Mouse (Mus musculus) heart, embryonic 15.5 days (tissue): ENCODE results near the gene Urod. TPM values are rescaled to one million over a fixed set of nuclear protein-coding genes. Genes with fewer than 3 reads are reported as not detected.

Experiments used
- ATAC-seq: fragments of 200-750 bp; cut with Nextera tagmentation; replicated peaks from 2 replicates; pipeline ENCODE4 v1.8.0; 2017; ENCODE audit warnings: low read depth, moderate TSS enrichment; ENCODE audit not compliant: insufficient number of reproducible peaks, insufficient read depth, low FRiP score
- H3K27ac ChIP-seq: fragments of 300-500 bp; sonication (generic); 2 replicates; pipeline ENCODE4 v1.5.1; 2015; ENCODE audit warnings: mild to moderate bottlenecking, inconsistent platforms
- H3K27me3 ChIP-seq: fragments of 300-500 bp; sonication (generic); 2 replicates; pipeline ENCODE4 v1.6.1; 2015; ENCODE audit warnings: inconsistent platforms
- H3K36me3 ChIP-seq: fragments of 300-500 bp; sonication (generic); 2 replicates; pipeline ENCODE4 v1.6.1; 2015; ENCODE audit warnings: mild to moderate bottlenecking, inconsistent platforms
- H3K4me1 ChIP-seq: fragments of 300-500 bp; sonication (generic); replicated peaks from 2 replicates; pipeline ENCODE4 v1.6.1; 2015; ENCODE audit warnings: inconsistent platforms
- H3K4me2 ChIP-seq: fragments of 300-500 bp; sonication (generic); 2 replicates; pipeline ENCODE4 v1.6.1; 2015; ENCODE audit warnings: inconsistent platforms, mild to moderate bottlenecking, moderate library complexity
- H3K4me3 ChIP-seq: fragments of 300-500 bp; sonication (generic); 2 replicates; pipeline ENCODE4 v1.5.1; 2015; ENCODE audit warnings: mild to moderate bottlenecking, inconsistent platforms
- H3K9ac ChIP-seq: fragments of 300-500 bp; sonication (generic); 2 replicates; pipeline ENCODE4 v1.6.1; 2015; ENCODE audit warnings: mild to moderate bottlenecking, inconsistent platforms
- H3K9me3 ChIP-seq: fragments of 300-500 bp; sonication (generic); replicated peaks from 2 replicates; pipeline ENCODE4 v1.6.1; 2016; ENCODE audit warnings: inconsistent platforms
- WGBS: fragments of 180-500 bp; shearing (Covaris S2); methylation state at CpG from one replicate; pipeline ENCODE4 v1.1.7; 2015; ENCODE audit warnings: mixed read lengths; 5-methylcytosine and 5-hydroxymethylcytosine counted together
- polyA plus RNA-seq: library from polyadenylated mRNA; unstranded; fragments of >200 nt; fragmentation: Nextera tagmentation; extraction: Ambion mirVana; gene quantifications from 2 replicates; pipeline ENCODE4 v1.2.1, GENCODE M21; 2015

The Urod gene
- polyA plus RNA-seq, result 82.5 and 92.9 TPM in 2 replicates

- Histone ChIP-seq H3K9me3 (no peaks in the 10 kb centered on the region), H3K36me3 (peaks cover 16% of the 10 kb centered on the region), H3K9ac (peak within 1 kb of the TSS; percentile 86), H3K4me1 (peaks cover 23% of the 10 kb centered on the region), H3K27ac (peak within 1 kb of the TSS; percentile 79), H3K4me3 (peak within 1 kb of the TSS; percentile 97), H3K27me3 (no peaks in the 10 kb centered on the region), H3K4me2 (peak within 1 kb of the TSS; percentile 97)
- WGBS, result under 1% methylated on average over 38 of the region's 38 CpGs
- peak; percentile 89 for ATAC-seq
Observed at GRCm38 (mm10) chr4:116993672-116994621, at the start of gene Urod. Gene Urod (minus strand): TSS chr4:116994413.

GRCm38 (mm10) chr4:117041283-117041721 is 47.1 kb upstream of the Urod start:
- Histone ChIP-seq H3K4me2 (no peak overlapping the region), H3K9ac (no peak overlapping the region), H3K4me3 (no peak overlapping the region), H3K9me3 (no peaks in the 10 kb centered on the region), H3K4me1 (peaks cover 12% of the 10 kb centered on the region), H3K36me3 (no peaks in the 10 kb centered on the region), H3K27ac (0 out of 2 replicates have a peak overlapping the region, but pooled peaks have one; percentile 49), H3K27me3 (no peaks in the 10 kb centered on the region)
- WGBS, result 30% methylated on average over 4 of the region's 4 CpGs
- ATAC-seq, result peak; percentile 43; the same call in 1 of the 2 replicates

- H3K4me2 ChIP-seq, result no peak overlapping the region
- no peak overlapping the region for H3K4me3 ChIP-seq
- no peaks in the 10 kb centered on the region for H3K36me3 ChIP-seq
- no peaks in the 10 kb centered on the region for H3K9me3 ChIP-seq
- no peak for ATAC-seq
- no peak overlapping the region for H3K9ac ChIP-seq
- peaks cover 12% of the 10 kb centered on the region for H3K4me1 ChIP-seq
- 58% methylated on average over 1 of the region's 1 CpGs for WGBS
- no peaks in the 10 kb centered on the region for H3K27me3 ChIP-seq
- peak overlapping the region; percentile 49; the same call in 1 of the 2 replicates for H3K27ac ChIP-seq
Observed at GRCm38 (mm10) chr4:117040791-117041190, 46.6 kb upstream of the Urod start.

DNA sequence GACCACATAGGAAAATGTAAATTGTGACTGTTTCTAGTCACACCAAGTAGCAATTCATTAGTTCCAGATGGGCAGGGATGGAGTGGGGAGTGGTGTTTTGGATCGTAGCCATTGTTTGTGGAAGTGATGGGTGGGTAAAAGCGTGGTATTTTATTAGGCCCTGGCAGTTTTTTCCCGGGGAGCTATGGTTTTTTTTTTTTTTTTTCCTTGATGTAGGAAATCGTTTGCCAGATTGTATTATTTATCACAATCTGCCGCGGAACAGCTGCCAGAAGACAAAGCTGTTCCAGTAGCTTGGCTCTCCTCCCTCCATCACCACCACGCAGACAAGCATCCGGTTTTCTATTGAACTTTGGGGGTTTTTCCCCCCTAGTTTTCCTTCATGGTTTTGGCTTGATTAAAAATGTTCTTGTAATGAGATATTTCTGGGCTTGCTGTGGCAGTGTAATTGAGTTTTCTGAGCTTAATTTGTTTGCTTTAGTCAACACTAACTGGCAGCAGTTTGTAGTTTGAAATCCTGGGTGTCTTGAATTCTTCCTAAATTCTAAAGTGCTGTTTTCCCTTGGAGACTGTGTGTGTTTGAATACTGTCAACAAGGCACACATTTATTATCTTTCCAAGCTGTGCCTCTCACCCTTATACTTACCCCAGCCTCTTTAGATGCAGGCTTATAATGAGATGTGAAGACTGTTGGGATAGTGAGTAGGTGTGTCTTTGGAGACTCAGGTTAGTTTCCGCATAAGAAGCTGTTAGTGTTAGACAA is 45.9 kb upstream of the Urod start:
- no peak for ATAC-seq
- WGBS, result 48% methylated on average over 9 of the region's 9 CpGs
- H3K4me3 ChIP-seq, result no peak overlapping the region
- H3K9ac ChIP-seq, result no peak overlapping the region
- H3K36me3 ChIP-seq, result no peaks in the 10 kb centered on the region
- H3K4me2 ChIP-seq, result no peak overlapping the region
- H3K9me3 ChIP-seq, result no peaks in the 10 kb centered on the region
- peaks cover 12% of the 10 kb centered on the region for H3K4me1 ChIP-seq
- H3K27me3 ChIP-seq, result no peaks in the 10 kb centered on the region
- H3K27ac ChIP-seq, result peak overlapping the region; percentile 49

- Histone ChIP-seq H3K36me3 (peaks cover 23% of the 10 kb centered on the region; the same call in 1 of the 2 replicates), H3K27ac (no peak overlapping the region), H3K4me3 (no peak overlapping the region), H3K4me2 (no peak overlapping the region), H3K9ac (no peak overlapping the region), H3K27me3 (no peaks in the 10 kb centered on the region), H3K4me1 (no peaks in the 10 kb centered on the region), H3K9me3 (no peaks in the 10 kb centered on the region)
- WGBS, result 87% methylated on average over 1 of the region's 1 CpGs
- ATAC-seq, result no peak
Observed at GRCm38 (mm10) chr4:117031105-117031504, 36.9 kb upstream of the Urod start.

DNA sequence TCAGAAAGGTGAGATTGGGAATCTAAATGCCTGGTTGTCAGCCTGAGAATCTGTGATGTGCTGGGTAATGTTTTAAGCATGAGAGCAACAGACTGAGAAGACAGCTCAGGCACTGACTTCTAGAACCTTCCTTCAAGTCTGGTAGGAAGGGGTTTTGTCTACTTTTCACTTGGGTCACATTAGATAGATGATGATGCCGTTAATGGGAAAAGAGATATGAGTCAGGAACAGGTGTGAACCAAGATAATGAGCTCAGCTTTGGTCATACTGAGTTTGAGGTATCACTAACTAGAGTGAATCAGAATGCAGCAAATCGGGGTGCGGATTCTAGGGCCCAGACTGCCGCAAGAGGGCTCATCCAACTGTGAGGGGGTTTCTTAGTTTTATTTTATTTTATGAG is 29.3 kb upstream of the Urod start:
- H3K4me2 ChIP-seq, result no peak overlapping the region
- no peaks in the 10 kb centered on the region for H3K9me3 ChIP-seq
- no peak for ATAC-seq
- no peak overlapping the region for H3K9ac ChIP-seq
- no peak overlapping the region for H3K4me3 ChIP-seq
- no peaks in the 10 kb centered on the region for H3K27me3 ChIP-seq
- no peak overlapping the region for H3K27ac ChIP-seq
- 96% methylated on average over 4 of the region's 4 CpGs for WGBS
- peaks cover 29% of the 10 kb centered on the region; the same call in 1 of the 2 replicates for H3K36me3 ChIP-seq
- peaks cover 9% of the 10 kb centered on the region for H3K4me1 ChIP-seq

- peak; percentile 95 for ATAC-seq
- H3K4me3 ChIP-seq, result peak within 1 kb of the TSS; percentile 84
- no peaks in the 10 kb centered on the region for H3K9me3 ChIP-seq
- H3K27me3 ChIP-seq, result no peaks in the 10 kb centered on the region
- H3K9ac ChIP-seq, result peak within 1 kb of the TSS; percentile 84
- peaks cover 9% of the 10 kb centered on the region for H3K4me1 ChIP-seq
- no peak within 1 kb of the TSS for H3K27ac ChIP-seq
- under 1% methylated on average over 61 of the region's 61 CpGs for WGBS
- H3K4me2 ChIP-seq, result peak within 1 kb of the TSS; percentile 72
- peaks cover 17% of the 10 kb centered on the region; the same call in 1 of the 2 replicates for H3K36me3 ChIP-seq
Observed at GRCm38 (mm10) chr4:117019206-117020134, 25.3 kb upstream of the Urod start, which contains the start of gene Eif2b3. Gene Eif2b3 (plus strand): TSS chr4:117019402.

DNA sequence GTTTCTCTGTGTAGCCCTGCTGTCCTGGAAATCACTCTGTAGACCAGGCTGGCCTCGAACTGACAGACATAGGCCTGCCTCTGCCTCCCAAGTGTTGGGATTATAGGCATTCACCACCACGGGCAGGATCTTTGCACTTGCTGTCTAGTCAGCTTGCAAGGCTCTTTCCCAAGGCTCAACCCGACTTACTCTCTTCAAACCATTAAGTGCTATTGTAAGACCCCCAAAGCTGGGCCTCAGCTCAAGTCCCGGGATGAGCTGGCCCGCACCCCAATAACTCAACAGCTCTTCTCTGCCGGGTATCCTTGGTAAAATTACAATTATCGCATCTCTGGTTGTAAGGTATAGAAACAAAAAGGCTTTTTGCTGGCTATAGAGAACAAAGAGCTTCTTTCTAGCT is 24.1 kb upstream of the Urod start:
- H3K27me3 ChIP-seq, result no peaks in the 10 kb centered on the region
- WGBS, result 82% methylated on average over 7 of the region's 7 CpGs
- H3K4me3 ChIP-seq, result no peak overlapping the region
- ATAC-seq, result no peak
- H3K36me3 ChIP-seq, result peaks cover 11% of the 10 kb centered on the region; the same call in 1 of the 2 replicates
- H3K27ac ChIP-seq, result no peak overlapping the region
- no peak overlapping the region for H3K4me2 ChIP-seq
- H3K4me1 ChIP-seq, result peaks cover 9% of the 10 kb centered on the region
- no peaks in the 10 kb centered on the region for H3K9me3 ChIP-seq
- H3K9ac ChIP-seq, result no peak overlapping the region

- no peaks in the 10 kb centered on the region for H3K27me3 ChIP-seq
- H3K9ac ChIP-seq, result no peak overlapping the region
- no peaks in the 10 kb centered on the region for H3K9me3 ChIP-seq
- peaks cover 9% of the 10 kb centered on the region for H3K4me1 ChIP-seq
- no peak for ATAC-seq
- no peak overlapping the region for H3K4me3 ChIP-seq
- H3K4me2 ChIP-seq, result no peak overlapping the region
- H3K36me3 ChIP-seq, result peaks cover 5% of the 10 kb centered on the region; the same call in 1 of the 2 replicates
- WGBS, result 84% methylated on average over 2 of the region's 2 CpGs
- H3K27ac ChIP-seq, result no peak overlapping the region
Observed at GRCm38 (mm10) chr4:117017738-117018137, 23.5 kb upstream of the Urod start.

- no peak for ATAC-seq
- Histone ChIP-seq H3K4me2 (no peak overlapping the region), H3K4me3 (no peak overlapping the region), H3K9me3 (no peaks in the 10 kb centered on the region), H3K27me3 (no peaks in the 10 kb centered on the region), H3K4me1 (peaks cover 3% of the 10 kb centered on the region), H3K27ac (no peak overlapping the region), H3K9ac (no peak overlapping the region), H3K36me3 (no peaks in the 10 kb centered on the region)
- WGBS, result 51% methylated on average over 4 of the region's 4 CpGs
Observed at GRCm38 (mm10) chr4:117014901-117015415, 20.7 kb upstream of the Urod start.
